Mouse (Mus musculus): Measurements from ENCODE around the gene Rnf146. TPM values are rescaled to one million over a fixed set of nuclear protein-coding genes. Genes with fewer than 3 reads are reported as not detected.
"Not testable (repeated sequence)": the region's sequence is repeated elsewhere in the genome, so short reads cannot be mapped to it uniquely, and the experiment has no call there.

The Rnf146 gene
- 40.8 and 41.7 TPM in 2 replicates for polyA plus RNA-seq (2015; fragmentation: Nextera tagmentation; extraction: Ambion mirVana)

DNA sequence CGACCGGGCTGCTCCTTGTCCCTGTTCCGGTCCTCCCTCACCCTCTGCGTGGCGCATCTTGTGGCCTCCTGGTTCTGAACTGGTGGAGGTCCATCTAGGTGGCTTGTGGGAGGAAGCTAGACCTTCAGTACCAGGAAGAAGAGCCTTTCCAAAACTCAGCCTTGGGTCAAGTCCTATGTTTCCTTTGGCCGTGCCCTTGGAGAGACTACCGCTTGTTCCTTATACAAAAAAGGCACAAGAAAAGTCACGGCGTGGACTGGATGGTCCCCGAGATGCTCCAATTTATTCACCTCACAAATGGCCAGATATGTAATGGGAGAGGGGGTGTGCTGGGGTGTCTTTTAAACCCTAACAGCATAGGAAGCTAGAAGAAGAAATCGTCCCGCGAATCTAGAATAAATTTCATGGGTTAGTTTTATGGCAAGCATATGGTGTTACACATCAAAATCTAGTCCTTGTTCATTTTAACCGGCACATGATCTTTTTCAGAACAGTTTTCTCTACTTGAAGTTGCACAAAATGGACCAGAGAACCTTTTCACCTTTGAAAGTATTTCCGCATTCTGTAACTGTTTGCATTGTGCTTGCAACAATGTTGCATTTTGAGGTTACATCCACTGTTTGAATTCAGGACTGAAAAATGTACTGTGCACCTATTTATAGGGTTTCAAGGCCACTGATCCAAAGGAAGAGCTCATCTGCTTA is at the start of gene Rnf146:
Gene Rnf146 (minus strand): TSS at position 246 of the 704 bp plus-strand sequence.
- no peaks in the 10 kb centered on the region for H3K27me3 ChIP-seq (replicated peaks)
- WGBS, result 7% methylated on average over 15 of the region's 15 CpGs
- peak within 1 kb of the TSS; percentile 100 for H3K27ac ChIP-seq
- no peaks in the 10 kb centered on the region for H3K4me1 ChIP-seq (replicated peaks)
- peak within 1 kb of the TSS; percentile 92 for H3K4me3 ChIP-seq (replicated peaks)
- peak within 1 kb of the TSS; percentile 97 for H3K9ac ChIP-seq
- H3K9me3 ChIP-seq, result no peaks in the 10 kb centered on the region
- no peaks in the 10 kb centered on the region for H3K36me3 ChIP-seq
- ATAC-seq, result no peak
- H3K4me2 ChIP-seq (replicated peaks), result peak within 1 kb of the TSS; percentile 73

GRCm38 (mm10) chr10:29402656-29403268 is 40.5 kb upstream of the Rnf146 start:
- H3K9ac ChIP-seq, result no peak overlapping the region
- ATAC-seq, result no peak
- no peaks in the 10 kb centered on the region for H3K9me3 ChIP-seq
- no peak overlapping the region; the same call in 1 of the 2 replicates for H3K4me2 ChIP-seq (replicated peaks)
- no peaks in the 10 kb centered on the region for H3K36me3 ChIP-seq
- H3K27ac ChIP-seq, result no peak overlapping the region
- H3K4me1 ChIP-seq (replicated peaks), result no peaks in the 10 kb centered on the region
- no peaks in the 10 kb centered on the region for H3K27me3 ChIP-seq (replicated peaks)
- no peak overlapping the region for H3K4me3 ChIP-seq (replicated peaks)
- WGBS, result 39% methylated on average over 8 of the region's 8 CpGs

DNA sequence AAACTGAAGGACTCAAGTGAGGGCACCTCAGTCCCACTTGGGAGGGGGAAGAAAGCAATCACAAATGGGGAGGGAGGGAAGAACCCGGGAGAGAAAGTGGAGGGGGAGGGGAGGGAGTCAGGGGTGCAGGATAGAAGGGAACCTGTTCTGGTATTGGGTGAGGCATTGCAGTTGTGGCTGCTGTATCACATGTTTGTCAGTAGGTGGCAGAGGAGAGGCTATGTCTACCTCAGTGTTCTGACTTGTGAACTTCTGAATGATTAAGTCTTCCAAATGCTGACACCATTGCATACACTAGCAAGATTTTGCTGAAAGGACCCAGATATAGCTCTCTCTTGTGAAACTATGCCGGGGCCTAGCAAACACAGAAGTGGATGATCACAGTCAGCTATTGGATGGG is 32.6 kb upstream of the Rnf146 start:
- not testable (repeated sequence) for H3K4me1 ChIP-seq (replicated peaks); H3K4me3 ChIP-seq (replicated peaks); H3K4me2 ChIP-seq (replicated peaks); H3K36me3 ChIP-seq; ATAC-seq; H3K9ac ChIP-seq; H3K9me3 ChIP-seq; H3K27me3 ChIP-seq (replicated peaks); H3K27ac ChIP-seq
- 81% methylated on average over 2 of the region's 2 CpGs for WGBS

DNA sequence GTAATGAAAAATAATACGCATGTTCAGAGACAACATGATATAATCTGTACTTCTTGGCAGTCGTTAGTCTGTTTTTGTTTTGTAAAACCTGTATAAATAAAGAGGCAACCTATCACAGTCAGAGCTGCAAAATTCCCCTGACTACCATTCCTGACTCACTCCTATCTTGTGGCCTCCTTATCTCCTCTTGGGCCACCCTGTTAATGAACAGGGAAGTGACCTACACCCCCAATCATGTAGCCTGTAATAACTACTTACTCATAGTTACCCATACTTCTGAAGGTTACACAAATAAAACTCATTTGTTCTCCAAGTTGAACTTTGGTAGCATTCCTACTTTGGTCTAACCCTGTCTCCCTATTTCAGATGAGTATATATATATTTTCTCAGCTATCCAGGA is 19.3 kb upstream of the Rnf146 start:
- Histone ChIP-seq H3K4me2 (replicated peaks) (no peak overlapping the region), H3K9ac (no peak overlapping the region), H3K4me3 (replicated peaks) (no peak overlapping the region), H3K27me3 (replicated peaks) (no peaks in the 10 kb centered on the region), H3K4me1 (replicated peaks) (no peaks in the 10 kb centered on the region), H3K27ac (no peak overlapping the region), H3K9me3 (no peaks in the 10 kb centered on the region), H3K36me3 (no peaks in the 10 kb centered on the region)
- peak; percentile 62; the same call in 1 of the 2 replicates for ATAC-seq
- 78% methylated on average over 2 of the region's 2 CpGs for WGBS

DNA sequence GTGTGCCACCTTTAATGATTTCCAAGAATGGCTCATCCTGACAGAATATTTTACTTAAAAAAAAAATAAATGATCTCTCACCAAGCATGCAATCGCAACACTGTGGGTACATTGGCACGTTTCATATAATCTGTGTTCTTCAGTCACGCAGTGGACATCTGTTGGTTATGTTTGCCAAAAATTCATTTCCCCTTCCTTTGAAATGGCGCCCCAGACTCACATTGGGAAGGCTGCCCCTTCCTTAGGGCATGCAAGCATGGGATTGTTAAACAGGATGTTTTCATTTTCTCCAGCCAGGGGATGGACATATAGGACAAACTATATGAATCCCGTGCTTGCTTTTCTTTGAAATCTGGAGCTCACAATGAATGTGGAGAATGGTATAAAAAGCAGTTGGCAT is 11.8 kb upstream of the Rnf146 start:
- Histone ChIP-seq H3K4me1 (replicated peaks) (no peaks in the 10 kb centered on the region), H3K4me3 (replicated peaks) (no peak overlapping the region), H3K4me2 (replicated peaks) (no peak overlapping the region), H3K9ac (no peak overlapping the region), H3K27ac (no peak overlapping the region), H3K9me3 (no peaks in the 10 kb centered on the region), H3K36me3 (no peaks in the 10 kb centered on the region), H3K27me3 (replicated peaks) (no peaks in the 10 kb centered on the region)
- no peak for ATAC-seq
- WGBS, result 82% methylated on average over 5 of the region's 5 CpGs

- ATAC-seq, result peak; percentile 98
- H3K27ac ChIP-seq, result peak overlapping the region; percentile 100
- peak overlapping the region; percentile 92 for H3K4me3 ChIP-seq (replicated peaks)
- no peaks in the 10 kb centered on the region for H3K36me3 ChIP-seq
- peak overlapping the region; percentile 97 for H3K9ac ChIP-seq
- WGBS, result under 1% methylated on average over 99 of the region's 100 CpGs
- H3K27me3 ChIP-seq (replicated peaks), result no peaks in the 10 kb centered on the region
- H3K9me3 ChIP-seq, result no peaks in the 10 kb centered on the region
- H3K4me2 ChIP-seq (replicated peaks), result peak overlapping the region; percentile 73
- 0 out of 2 replicates have a peak, but pooled peaks cover 2% of the 10 kb centered on the region for H3K4me1 ChIP-seq (replicated peaks)
Measured at GRCm38 (mm10) chr10:29361464-29362196, 612 bp downstream of the Rnf146 start.

DNA sequence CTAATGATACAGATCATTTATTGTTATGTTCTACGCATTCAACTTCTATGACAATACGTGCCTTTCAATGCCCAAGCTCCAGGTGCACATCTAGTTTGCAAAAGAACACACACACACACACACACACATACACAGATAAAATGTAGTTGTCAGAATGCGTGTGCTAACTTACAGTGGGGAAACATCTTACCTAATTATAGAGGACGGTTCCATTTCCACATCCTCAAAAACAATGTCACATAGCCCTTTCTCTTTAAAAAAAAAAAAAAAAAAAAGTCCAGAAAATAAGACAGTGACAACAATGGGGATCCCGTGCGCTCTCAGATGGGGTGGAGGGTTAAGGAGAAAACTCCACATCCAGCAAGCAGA is 1.2 kb downstream of the Rnf146 start:
- peak overlapping the region; percentile 97 for H3K9ac ChIP-seq
- peak overlapping the region; percentile 57 for H3K4me2 ChIP-seq (replicated peaks)
- peak overlapping the region; percentile 100 for H3K27ac ChIP-seq
- no peaks in the 10 kb centered on the region for H3K27me3 ChIP-seq (replicated peaks)
- H3K9me3 ChIP-seq, result no peaks in the 10 kb centered on the region
- peak overlapping the region; percentile 92 for H3K4me3 ChIP-seq (replicated peaks)
- H3K36me3 ChIP-seq, result no peaks in the 10 kb centered on the region
- ATAC-seq, result peak; percentile 1; the same call in 1 of the 2 replicates
- H3K4me1 ChIP-seq (replicated peaks), result 0 out of 2 replicates have a peak, but pooled peaks cover 3% of the 10 kb centered on the region
- 4% methylated on average over 6 of the region's 6 CpGs for WGBS

GRCm38 (mm10) chr10:29354183-29354582 is 8.1 kb downstream of the Rnf146 start:
- H3K27me3 ChIP-seq (replicated peaks), result no peaks in the 10 kb centered on the region
- H3K4me3 ChIP-seq (replicated peaks), result no peak overlapping the region
- H3K4me2 ChIP-seq (replicated peaks), result no peak overlapping the region
- no peak overlapping the region for H3K27ac ChIP-seq
- no peaks in the 10 kb centered on the region for H3K9me3 ChIP-seq
- WGBS, result 50% methylated on average over 7 of the region's 7 CpGs
- ATAC-seq, result no peak
- no peak overlapping the region for H3K9ac ChIP-seq
- H3K36me3 ChIP-seq, result no peaks in the 10 kb centered on the region
- 0 out of 2 replicates have a peak, but pooled peaks cover 3% of the 10 kb centered on the region for H3K4me1 ChIP-seq (replicated peaks)

- H3K27ac ChIP-seq, result no peak overlapping the region
- WGBS, result 78% methylated on average over 3 of the region's 3 CpGs
- H3K9ac ChIP-seq, result no peak overlapping the region
- H3K4me2 ChIP-seq (replicated peaks), result no peak overlapping the region
- H3K4me3 ChIP-seq (replicated peaks), result no peak overlapping the region
- H3K36me3 ChIP-seq, result no peaks in the 10 kb centered on the region
- no peaks in the 10 kb centered on the region for H3K9me3 ChIP-seq
- no peaks in the 10 kb centered on the region for H3K27me3 ChIP-seq (replicated peaks)
- ATAC-seq, result no peak
- 0 out of 2 replicates have a peak, but pooled peaks cover 3% of the 10 kb centered on the region for H3K4me1 ChIP-seq (replicated peaks)
Measured at GRCm38 (mm10) chr10:29352575-29352974, 9.7 kb downstream of the Rnf146 start.

GRCm38 (mm10) chr10:29351420-29351819 is 10.8 kb downstream of the Rnf146 start:
- Histone ChIP-seq H3K4me2 (replicated peaks) (no peak overlapping the region), H3K4me1 (replicated peaks) (no peaks in the 10 kb centered on the region), H3K9ac (no peak overlapping the region), H3K27me3 (replicated peaks) (no peaks in the 10 kb centered on the region), H3K36me3 (peaks cover 7% of the 10 kb centered on the region; the same call in 1 of the 2 replicates), H3K9me3 (no peaks in the 10 kb centered on the region), H3K27ac (no peak overlapping the region), H3K4me3 (replicated peaks) (no peak overlapping the region)
- WGBS, result 77% methylated on average over 2 of the region's 2 CpGs
- no peak for ATAC-seq

DNA sequence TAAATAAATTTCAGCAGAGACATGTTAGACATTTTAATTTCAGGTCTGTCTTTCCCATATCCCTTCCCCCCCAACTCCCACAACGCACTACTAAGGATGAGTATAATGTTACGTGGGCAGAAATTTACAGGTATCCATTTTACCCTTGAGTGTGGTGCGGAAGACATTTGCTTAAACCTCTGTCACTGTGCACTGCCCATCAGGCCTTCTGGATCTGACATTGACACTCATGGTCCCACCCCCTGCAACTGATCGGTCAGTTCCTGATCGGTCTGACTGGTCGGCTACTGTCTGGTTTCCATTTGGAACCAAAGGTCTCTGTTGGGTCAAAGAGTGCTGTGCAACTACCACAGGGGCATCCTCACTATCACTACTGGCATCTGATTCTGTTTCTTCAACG is 15.6 kb downstream of the Rnf146 start:
- no peak overlapping the region for H3K27ac ChIP-seq
- H3K9me3 ChIP-seq, result no peaks in the 10 kb centered on the region
- H3K27me3 ChIP-seq (replicated peaks), result no peaks in the 10 kb centered on the region
- no peaks in the 10 kb centered on the region for H3K4me1 ChIP-seq (replicated peaks)
- 96% methylated on average over 7 of the region's 7 CpGs for WGBS
- no peak overlapping the region for H3K9ac ChIP-seq
- H3K36me3 ChIP-seq, result peaks cover 12% of the 10 kb centered on the region
- ATAC-seq, result no peak
- H3K4me3 ChIP-seq (replicated peaks), result no peak overlapping the region
- no peak overlapping the region for H3K4me2 ChIP-seq (replicated peaks)

DNA sequence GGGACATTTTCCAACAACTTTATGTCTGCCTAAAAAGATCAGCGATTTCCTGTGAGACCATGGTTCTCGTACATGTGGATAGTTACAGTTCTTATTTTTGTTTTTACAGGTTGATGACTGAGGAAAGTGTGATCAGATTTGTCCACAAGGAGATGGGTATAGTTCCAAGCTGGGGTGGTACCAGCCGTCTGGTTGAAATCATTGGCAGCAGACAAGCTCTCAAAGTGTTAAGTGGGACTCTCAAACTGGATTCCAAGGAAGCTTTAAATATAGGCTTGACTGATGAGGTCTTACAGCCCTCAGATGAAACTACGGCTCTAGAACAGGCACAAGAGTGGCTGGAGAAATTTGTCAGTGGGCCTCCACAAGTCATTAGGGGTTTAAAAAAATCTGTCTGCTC is 18.0 kb downstream of the Rnf146 start:
- 82% methylated on average over 4 of the region's 4 CpGs for WGBS
- no peak overlapping the region for H3K9ac ChIP-seq
- no peak for ATAC-seq
- H3K36me3 ChIP-seq, result peaks cover 12% of the 10 kb centered on the region
- H3K4me1 ChIP-seq (replicated peaks), result no peaks in the 10 kb centered on the region
- H3K4me3 ChIP-seq (replicated peaks), result no peak overlapping the region
- no peak overlapping the region for H3K27ac ChIP-seq
- no peaks in the 10 kb centered on the region for H3K9me3 ChIP-seq
- H3K4me2 ChIP-seq (replicated peaks), result no peak overlapping the region
- no peaks in the 10 kb centered on the region for H3K27me3 ChIP-seq (replicated peaks)

Data from intestine, embryonic 15.5 days (tissue).